Mouse (Mus musculus): ENCODE data around the gene B4galnt3.

GRCm38 (mm10) chr6:120320369-120320768, 26.0 kb upstream of the B4galnt3 start:
- TF ChIP-seq MYOD1 (IDR thresholded peaks at IDR 0.05; ENCODE audit: control insufficient read depth in 1 of 3, insufficient read length in 2 of 3, low read depth in 2 of 3): no peak
- no peak for TF ChIP-seq POLR2A (IDR thresholded peaks at IDR 0.05; ENCODE audit: insufficient read length, low read depth)
- TF ChIP-seq MYOG (IDR thresholded peaks at IDR 0.05; ENCODE audit: control insufficient read depth in 1 of 3, insufficient read depth in 1 of 3, insufficient read length in 2 of 3, low read depth in 2 of 3): no peak
- TF ChIP-seq E2F4 (IDR thresholded peaks at IDR 0.05; ENCODE audit: insufficient read depth): no peak
